Mouse (Mus musculus) neural tube, embryonic 10.5 days (tissue): ENCODE results near the gene Zfp936.
"Not testable (repeated sequence)": the region's sequence is repeated elsewhere in the genome, so short reads cannot be mapped to it uniquely, and the experiment has no call there.

ENCODE experiments used
- DNase-seq: peaks from one replicate; pipeline ENCODE4 v3.0.0-alpha.2; 2017; ENCODE audit warnings: low spot score; ENCODE audit errors: extremely low spot score

Gene Zfp936

GRCm38 (mm10) chr7:43113929-43114328 lies at the start of gene Zfp936:
TSS of gene Zfp936 (plus strand) at chr7:43114229.
- DNase-seq = not testable (repeated sequence)

DNA sequence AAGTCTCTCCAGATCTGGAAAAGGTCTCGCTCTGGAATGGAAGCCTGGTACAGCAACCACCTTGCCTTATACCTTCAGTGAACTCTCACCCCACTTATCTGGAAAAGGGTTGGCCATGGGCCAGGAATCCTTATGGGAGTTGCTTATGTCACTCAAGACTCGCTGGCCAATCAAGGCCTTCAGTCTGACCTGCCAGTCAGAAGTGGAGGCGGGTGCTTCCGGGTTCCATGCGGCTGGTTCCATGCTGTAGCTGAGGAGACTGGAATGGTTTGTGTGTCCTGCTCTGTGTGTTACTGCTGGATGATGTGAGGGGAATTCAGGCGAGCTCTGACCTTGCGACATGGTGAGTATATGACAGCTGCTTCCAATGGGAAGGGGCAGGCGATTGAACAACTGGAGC lies 36.2 kb upstream of the Zfp936 start:
- DNase-seq = no peak

- DNase-seq = not testable (repeated sequence)
These were observed 14.7 kb downstream of the Zfp936 start for GRCm38 (mm10) chr7:43128691-43129090.

GRCm38 (mm10) chr7:43164121-43164520 lies 50.1 kb downstream of the Zfp936 start:
- not testable (repeated sequence) for DNase-seq

DNA sequence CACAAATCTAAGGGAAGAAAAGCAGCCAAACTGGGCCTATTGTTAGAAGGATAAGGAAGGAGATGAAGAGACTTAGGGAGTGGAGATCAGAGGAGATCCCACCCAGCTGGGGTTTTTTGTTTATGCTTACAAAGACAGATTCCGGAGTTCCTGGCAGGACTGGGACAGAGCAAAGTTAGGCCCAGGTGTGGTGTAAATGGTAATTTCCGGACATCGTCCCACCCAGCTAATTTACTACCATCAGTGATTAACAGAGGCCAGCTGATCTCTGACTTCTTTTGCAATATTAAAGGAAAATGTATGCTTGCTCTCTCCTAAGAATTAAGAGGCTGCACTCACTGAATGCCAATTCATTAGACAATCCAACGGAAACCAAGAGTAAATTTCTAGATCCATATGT lies 53.1 kb downstream of the Zfp936 start:
- DNase-seq = not testable (repeated sequence)

DNA sequence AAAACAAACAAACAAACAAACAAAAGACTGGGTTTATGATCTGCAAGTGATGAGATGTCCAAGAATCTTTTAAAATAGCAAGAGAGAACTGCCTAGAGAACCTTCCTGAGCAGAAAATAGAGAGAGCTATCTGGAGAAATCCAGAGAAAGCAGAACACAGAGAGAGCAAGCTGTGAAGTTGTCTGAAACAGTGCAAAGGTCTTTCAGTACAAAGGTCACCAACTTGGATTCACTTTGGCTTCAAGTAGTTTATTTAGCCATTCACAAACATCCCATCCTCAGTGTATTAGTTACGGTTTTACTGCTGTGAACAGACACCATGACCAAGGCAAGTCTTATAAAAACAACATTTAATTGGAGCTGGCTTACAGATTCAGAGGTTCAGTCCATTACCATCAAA lies 53.8 kb downstream of the Zfp936 start:
- not testable (repeated sequence) for DNase-seq

DNA sequence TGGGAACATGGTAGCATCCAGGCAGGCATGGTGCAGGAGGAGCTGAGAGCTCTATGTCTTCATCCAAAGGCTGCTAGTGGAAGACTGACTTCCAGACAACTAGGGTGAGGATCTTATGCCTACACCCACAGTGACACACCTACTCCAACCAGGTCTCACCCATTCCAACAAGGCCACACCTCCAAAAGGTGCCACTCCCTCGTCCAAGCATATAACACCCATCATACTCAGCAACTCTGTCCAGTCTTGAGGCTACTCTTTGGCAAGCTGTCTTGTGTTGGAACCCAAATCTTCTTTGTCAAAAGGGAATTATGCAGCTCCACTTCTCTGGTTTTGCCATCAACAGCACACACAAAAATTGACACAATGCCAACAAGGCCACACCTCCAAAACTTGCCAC lies 54.2 kb downstream of the Zfp936 start:
- not testable (repeated sequence) for DNase-seq

DNA sequence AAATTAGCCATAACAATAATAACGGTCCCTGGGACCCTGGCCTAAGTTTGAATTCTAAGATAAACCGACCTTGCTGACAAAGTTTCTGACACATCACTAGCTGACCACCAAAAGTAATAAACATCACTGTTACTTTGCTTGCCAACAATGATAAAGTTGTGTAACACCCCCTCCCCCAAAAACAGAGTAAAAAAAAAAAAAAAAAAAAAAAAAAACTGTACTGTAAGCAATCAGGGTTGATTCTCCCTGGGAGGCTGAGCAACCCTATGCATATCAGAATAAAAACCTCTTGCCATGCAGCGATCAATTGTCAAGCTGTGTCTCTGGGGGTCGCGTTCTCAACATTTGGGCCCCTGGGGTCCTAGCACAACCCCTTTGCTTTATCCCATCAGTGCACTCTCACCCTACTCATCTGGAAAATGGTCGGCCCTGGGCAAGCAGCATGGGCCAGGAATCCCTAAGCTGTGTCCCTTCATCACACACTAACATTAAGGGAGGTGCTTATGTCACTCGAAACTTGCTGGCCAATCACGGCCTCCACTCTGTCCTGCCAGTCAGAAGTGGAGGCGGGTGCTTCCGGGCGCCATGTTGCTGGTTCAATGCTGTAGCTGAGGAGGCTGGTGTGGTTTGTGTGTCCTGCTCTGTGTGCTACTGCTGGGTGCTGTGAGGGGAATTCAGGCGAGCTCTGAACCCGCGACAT lies 63.1 kb downstream of the Zfp936 start:
- no peak for DNase-seq

- not testable (repeated sequence) for DNase-seq
These were observed 99.8 kb downstream of the Zfp936 start for GRCm38 (mm10) chr7:43213781-43214180.
